Mouse (Mus musculus): ENCODE data around the gene Cish.
"Not testable (repeated sequence)": the region's sequence is repeated elsewhere in the genome, so short reads cannot be mapped to it uniquely, and the experiment has no call there.

Gene Cish

DNA sequence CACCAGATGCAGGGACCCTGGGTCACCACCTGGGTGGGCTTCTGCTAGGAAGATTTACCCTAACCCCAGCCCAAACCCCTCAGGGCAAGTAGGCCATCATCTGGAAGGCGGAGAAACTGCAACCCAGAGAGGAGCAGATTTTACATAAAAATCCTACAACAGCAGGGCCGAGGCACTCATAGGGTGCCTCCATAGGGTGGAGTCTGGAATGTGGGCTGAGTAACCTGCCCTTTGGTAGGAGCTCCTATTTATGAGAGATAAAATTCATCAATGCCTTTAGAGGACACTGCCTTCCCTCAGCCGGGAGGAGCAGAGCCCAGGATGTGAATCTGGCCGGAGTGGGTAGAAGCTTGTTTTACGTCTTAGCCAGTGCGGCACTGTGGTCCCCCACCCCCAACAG lies 3.0 kb downstream of the Cish start:
- no peak for DNase-seq (ENCODE audit: low read depth)

DNA sequence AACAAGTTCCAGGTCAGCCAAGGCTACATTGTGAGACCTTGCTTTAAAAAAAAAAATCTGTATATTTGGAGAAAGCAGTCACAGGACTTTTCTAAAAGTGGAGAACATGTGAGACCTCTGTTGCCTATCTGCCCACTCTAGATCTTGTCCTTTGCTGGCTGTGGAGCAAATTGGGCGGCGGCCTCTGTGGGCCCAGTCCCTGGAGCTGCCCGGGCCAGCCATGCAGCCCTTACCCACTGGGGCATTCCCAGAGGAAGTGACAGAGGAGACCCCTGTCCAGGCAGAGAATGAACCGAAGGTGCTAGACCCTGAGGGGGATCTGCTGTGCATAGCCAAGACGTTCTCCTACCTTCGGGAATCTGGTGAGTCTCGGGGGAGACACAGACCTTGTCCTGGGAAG lies 4.0 kb downstream of the Cish start:
- no peak for DNase-seq (ENCODE audit: low read depth)

DNA sequence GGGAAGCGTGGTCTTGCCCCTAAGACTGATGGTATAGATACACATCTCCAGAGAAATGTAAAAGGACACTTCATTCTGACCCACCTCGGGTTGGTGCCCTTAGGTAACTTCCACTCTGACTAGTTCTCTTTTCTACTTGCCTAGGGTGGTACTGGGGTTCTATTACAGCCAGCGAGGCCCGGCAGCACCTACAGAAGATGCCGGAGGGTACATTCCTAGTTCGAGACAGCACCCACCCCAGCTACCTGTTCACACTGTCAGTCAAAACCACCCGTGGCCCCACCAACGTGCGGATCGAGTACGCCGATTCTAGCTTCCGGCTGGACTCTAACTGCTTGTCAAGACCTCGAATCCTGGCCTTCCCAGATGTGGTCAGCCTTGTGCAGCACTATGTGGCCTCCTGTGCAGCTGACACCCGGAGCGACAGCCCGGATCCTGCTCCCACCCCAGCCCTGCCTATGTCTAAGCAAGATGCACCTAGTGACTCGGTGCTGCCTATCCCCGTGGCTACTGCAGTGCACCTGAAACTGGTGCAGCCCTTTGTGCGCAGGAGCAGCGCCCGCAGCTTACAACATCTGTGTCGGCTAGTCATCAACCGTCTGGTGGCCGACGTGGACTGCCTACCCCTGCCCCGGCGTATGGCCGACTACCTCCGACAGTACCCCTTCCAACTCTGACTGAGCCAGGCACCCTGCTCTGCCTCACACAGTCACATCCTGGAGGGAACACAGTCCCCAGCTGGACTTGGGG lies 4.6 kb downstream of the Cish start:
- no peak for DNase-seq (ENCODE audit: low read depth)

DNA sequence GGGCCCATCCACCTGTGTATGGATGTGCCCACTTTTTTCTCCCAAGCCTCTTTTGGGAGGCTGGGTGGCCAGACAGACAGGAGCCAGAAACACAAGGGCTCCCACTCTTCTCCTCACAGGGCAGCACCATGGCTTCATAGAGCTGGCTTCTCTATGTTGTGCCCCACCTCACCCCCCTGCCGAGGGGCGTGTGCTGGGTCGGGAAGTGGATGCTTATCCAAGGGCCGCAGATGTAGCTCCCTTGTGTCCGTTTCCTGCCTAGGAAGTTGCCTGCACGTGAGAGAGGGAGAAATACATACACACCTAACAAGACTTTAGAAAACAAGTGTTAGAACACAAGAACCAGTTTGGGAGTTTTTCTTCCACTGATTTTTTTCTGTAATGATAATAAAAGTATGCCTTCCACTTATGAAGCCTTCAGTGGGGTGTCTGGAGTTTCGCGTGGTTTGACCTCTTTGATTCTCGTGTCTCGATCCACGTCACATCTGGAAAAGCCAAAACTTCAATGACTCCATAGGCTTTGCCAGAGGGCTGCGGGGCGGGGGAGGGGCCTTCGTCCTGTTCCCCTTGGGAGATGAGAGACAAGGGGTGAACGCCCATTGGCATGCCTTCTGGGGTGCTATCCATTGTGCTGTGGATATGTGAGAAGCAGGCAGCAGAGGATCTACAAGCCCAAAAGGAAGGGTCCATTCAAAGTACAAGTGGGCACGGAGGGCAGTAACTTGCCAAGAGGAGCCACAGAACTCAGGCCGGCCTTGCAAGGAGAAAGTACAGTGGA lies 5.9 kb downstream of the Cish start:
- DNase-seq (ENCODE audit: low read depth): no peak

DNA sequence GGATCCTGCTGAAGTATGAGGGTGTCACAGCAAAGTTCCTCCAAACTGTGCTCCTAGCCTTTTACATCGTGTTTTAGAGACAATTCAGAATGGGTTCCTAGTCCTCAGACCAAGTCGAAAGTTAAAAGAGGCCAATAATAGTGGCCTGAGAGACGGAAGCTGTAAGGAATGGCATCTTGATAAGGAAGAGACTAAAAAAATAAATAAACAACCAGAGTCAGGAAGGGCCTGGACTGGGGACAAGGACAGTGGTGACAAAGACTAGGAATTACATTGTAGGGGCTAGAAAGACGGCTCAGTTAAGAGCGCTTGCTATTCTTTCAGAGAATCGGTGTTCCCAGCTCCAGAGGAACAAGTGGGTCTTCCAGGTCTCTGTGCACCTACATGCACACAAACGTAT lies 6.8 kb downstream of the Cish start:
- no peak for DNase-seq (ENCODE audit: low read depth)

DNA sequence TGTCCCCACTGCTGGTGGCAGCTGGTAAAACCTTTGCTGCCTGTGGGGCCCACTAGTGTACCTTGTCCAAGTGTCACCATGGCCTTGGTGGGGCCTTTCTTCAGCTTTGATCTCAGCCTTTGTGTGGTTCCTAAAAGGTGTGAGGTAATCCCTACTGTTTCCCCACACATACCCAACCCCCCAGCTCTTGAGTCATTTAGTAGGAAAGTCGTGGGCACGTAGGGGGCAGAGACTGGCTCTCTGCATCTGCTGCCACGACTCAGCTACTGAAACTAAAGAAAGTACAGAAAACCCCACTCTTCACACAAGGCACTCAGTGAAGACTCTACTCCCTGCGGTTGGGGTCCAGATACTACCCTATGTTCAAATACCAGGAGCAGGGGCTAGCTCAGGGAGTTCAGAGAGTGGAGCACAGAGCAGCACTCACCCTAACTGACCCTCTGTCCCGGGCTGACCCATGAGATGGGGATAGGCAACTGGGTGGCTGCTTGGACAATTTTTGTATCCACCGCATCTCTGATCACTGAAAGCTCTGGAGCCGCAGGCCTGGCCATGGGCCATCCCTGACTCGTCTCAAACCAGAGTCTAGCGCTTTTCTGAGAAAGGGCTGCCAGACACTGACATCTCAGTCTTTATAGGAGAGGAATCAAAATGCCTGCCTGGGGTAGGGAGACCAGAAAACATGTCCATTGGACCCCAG lies 7.4 kb downstream of the Cish start:
- DNase-seq (ENCODE audit: low read depth): peak; percentile 75

DNA sequence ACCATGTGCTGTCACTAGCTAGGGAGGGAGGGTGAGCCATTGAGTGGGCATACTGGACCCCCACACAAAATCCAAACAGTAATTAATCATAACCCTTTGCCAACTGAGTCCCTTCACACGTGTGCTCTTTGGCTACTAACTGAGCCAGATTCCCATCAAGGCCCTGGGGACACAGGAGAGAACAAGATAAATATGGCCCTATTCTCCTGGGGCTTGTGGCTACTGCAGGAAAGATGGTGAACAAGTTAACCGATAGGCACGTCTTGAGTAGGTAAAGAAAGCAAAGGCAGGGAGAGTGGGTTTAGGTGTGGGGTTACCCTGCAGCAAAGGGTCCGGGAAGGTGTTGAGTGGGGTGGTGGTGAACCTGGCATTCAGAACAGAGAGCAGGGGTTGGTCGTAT lies 8.1 kb downstream of the Cish start:
- DNase-seq (ENCODE audit: low read depth): no peak

DNA sequence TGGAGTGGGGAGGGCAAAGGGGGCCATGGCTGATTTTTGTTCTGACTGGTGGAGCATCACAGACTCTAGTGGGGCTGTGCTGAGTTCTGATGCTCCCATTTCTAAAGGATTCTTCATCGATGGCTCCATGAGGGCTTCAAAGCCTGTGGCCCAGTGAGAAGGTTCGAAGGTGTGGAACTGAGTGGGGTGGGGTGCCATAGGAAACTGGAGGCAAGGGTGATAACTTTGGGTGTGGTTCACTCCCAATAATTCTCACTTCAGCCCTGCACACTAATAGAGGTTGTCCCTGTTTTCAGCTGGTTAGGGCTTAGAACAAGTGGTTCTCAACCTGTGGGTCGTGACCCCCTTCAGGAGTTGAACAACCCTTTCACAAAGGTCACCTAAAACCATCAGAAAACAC lies 8.6 kb downstream of the Cish start:
- no peak for DNase-seq (ENCODE audit: low read depth)

DNA sequence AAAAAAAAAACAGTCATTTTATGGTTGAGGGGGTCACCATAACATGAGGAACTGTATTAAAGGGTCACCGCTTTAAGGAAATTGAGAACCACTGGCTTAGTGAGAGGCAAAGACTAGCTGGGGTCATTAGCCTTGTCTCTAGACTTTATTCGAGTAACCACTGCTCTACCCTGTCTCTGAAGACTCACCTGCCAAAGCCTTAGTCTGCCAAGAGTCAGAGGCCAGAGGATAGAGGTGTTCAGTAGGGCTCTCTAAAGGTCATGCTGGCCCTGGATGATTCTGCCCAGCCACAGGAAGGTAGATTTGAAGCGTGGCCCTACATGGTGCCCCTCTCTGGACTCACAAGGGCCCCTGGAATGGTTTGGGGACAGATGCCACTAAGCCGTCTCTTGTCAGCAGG lies 9.2 kb downstream of the Cish start:
- no peak for DNase-seq (ENCODE audit: low read depth)

DNA sequence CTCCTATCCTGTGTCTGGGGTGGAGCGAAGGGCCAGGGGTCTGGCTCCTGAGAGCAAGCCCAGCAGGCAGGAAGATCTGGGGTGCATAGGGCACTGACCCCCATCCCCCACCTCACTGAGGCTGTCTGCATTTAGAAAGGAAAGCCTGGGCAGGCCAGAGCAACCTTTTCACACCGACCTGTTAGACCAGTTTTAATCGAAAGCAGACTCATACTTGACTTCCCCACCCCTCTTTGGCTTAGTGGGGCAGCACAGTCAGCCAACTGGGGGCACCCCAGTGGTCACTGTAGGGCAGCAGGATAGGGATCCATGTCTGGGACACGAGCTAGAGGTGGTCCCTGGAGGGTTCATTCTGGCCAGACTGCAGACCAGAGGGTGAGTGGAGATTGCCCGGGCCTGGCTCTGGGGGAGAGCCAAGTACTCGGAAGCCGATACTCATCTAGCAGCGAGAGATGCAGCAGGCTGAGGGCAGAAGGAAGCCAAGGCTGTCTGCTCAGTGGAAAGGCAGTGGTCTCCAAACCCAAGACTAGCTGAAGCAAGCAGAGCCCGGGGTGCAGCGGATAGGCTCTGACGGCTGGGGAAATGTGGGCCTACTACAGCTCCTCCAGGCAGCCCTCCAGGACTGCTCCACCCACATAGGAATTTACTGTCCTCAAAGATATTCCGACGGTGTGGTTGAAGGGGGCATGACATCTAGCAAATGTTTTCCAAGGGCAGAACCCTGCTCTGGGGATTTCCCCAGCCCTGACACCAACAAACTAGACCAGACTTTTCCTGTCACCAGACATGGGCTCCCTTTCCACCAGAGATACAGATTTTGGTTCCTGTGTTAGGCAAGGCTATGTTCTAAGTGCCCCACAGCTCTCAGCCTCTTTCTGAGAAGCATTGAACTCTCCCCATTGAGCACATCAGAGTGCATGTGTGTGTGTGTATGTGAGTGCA lies 10.0 kb downstream of the Cish start:
- DNase-seq (ENCODE audit: low read depth): peak; percentile 59

DNA sequence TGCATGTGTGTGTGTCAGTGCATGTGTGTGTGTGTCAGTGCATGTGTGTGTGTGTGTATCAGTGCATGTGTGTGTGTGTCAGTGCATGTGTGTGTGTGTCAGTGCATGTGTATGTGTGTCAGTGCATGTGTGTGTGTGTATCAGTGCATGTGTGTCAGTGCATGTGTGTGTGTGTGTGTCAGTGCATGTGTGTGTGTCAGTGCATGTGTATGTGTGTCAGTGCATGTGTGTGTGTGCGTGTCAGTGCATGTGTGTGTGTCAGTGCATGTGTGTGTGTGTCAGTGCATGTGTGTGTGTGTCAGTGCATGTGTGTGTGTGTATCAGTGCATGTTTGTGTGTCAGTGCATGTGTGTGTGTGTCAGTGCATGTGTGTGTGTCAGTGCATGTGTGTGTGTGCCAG lies 10.8 kb downstream of the Cish start:
- not testable (repeated sequence) for DNase-seq (ENCODE audit: low read depth)

DNA sequence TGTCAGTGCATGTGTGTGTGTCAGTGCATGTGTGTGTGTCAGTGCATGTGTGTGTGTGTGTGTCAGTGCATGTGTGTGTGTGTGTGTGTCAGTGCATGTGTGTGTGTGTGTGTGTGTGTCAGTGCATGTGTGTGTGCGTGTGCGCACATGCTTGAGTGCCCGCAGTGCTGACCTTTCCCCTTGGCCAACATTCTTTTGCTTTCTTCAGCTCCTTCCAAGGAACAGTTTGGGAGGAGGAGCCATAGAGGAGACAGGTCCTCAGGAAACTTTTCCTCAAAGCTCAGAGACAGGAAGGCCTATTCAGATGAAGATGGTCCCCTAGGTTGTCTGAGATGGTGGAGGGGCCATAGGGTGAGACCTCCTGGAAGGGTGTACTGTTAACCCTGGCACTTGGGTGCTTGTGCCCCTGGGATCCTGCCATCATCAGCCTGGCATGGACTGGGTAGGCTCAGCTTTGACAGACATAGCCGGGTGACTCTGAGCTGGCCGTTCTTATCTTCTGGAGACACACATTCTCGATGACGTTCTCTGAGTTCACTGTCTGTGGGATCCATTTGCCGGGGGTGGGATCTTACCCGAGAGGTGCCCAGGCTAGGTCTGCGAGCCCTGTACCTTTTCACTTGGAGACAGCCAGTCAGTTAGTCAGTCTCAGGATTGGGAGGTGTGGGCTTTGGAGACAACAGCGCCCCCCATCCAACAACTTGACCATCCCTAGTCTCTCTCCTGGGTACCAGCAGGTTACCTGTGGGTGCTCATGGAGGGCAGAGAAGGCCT lies 11.5 kb downstream of the Cish start:
- DNase-seq (ENCODE audit: low read depth): no peak

DNA sequence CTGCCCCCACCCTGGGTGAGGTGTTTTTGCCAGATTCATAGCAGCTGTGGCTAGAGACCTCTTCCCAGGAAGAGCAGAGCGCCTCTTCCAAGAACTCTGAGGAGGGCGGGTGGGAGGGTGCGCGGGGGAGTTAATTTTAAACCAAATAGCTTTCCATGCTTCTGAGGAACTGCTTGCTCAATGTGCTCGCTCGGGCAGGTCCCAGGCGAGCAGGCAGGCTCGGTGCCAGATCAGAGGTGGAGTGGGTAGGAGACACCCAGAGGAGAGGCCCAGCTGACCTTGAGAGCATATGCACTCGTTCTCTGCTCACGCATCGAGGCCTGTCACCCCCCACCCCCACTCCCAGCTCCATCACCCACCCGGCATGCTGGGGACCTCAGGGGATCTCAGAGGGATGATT lies 12.1 kb downstream of the Cish start:
- peak; percentile 88 for DNase-seq (ENCODE audit: low read depth)

DNA sequence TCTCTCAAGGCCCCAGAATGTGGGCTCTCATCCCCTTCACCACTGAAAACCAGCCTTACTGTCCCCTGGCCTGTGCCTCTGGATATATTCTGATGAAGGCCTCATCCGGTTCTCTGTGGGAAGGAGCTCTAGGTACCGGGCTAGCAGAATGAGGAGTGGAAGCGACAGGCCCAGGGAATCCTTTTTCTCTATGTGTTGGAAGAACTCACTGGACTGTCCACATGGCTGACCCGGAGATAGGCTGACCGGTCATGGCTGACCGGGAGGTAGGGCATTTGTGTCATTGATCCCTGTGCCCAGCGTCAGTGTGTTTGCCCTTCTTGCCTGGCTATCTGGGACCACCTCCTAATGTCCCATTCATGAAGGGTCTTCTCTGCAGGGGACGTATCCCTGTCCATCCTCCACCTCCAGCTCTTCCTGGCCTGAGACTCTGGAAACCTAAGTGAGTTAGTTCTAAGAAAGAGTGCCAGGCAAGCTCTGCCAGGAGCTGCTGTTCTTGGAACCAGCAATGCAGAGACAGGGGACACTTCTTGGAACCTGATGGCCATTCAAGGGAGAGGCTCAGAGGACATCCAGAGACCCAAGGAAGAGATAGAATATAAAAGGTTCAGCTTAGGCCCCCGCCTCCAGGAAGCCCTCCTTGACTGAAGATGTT lies 12.6 kb downstream of the Cish start:
- DNase-seq (ENCODE audit: low read depth): no peak

DNA sequence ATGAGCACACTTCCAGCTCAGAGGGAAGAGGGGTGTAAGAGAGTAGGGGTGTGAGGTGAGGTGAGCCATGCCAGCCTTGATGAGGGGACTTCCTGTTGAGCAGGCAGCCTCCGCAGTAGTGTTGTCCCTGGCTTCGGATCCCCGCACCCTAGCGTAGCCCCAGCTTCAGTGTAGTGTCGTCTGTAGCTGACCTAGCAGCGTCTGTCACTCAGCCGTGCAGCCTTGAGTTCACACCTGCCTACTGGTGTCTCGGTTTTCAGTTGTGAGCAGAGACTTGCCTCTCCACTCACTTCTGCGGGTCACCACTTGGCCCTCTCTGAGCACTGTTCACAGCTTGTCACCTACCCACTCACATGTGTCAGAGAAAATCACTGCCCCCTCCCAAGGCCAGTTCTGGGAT lies 13.3 kb downstream of the Cish start:
- DNase-seq (ENCODE audit: low read depth): no peak

DNA sequence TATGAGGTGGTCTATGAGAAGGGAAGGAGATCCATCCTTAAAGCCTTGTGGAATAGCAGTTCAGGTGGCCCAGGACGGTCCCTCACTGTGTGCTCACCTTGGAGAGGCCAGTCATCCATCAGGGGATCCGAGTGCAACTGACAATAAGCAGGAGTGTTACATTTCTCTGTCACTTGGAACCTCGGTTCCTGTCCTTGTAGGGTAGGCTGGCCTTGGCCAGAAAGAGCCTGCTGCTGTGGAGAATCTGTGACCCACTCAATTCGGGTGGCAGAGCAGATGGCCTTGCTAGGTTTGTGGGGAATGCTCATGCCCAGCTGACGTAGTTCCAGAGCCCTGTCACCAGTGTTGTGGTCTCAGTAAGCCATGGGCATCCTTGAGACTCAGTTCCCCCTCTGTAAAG lies 13.8 kb downstream of the Cish start:
- DNase-seq (ENCODE audit: low read depth): no peak

DNA sequence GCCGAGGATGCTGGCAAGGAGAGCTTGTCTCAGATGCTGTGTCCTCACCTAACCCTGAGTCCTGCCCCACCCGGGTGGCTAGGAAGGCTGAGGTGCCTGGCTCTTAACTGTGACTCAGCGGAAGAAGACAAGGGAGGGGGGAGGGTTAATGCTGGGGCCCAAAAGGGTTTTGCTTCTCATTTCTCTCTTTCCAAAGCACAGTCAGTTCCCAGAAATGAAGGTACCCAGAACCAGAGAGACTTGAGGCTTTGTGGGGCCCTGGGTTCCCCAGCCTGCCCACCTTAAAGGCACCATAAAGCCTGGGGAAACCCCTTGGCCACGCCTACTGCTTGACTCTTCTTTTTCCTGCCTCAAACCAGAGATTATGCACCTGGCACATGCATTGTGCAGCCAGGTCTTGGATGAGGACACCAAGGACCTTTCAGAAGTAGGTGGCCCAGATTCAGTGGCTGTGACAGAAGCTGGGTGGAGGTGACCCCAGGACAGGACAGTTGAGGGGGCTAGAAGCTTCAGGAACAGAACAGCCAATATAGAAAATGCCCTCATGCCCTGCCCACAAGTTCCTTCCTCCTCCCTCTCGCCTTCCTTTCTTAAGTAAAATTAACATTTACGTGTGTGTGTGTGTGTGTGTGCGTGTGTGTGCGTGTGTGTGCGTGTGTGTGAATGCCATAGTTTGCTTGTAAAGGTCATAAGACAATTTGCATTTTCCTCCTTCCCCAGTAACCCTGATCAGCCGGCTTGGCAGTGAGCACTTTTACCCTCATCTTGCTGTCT lies 17.2 kb downstream of the Cish start:
- peak; percentile 59 for DNase-seq (ENCODE audit: low read depth)

DNA sequence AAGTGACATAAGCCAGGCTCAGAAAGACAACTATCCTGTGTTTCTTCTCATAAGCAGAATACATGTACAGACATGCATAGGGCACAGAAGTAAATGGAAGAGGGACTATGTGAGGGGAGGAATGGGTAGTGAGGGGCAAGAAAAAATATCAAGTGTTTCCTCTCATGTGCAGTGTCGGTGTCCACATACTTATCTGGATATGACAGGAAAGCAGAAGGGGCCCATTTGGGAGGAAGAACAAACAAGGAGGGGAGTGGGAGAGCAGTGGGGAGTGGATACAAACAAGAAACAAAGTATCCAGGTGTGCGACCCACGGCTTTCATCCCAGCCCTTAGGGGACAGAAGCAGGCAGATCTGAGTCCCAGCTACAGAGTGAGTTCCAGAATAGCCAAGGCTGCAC lies 18.1 kb downstream of the Cish start:
- no peak for DNase-seq (ENCODE audit: low read depth)

DNA sequence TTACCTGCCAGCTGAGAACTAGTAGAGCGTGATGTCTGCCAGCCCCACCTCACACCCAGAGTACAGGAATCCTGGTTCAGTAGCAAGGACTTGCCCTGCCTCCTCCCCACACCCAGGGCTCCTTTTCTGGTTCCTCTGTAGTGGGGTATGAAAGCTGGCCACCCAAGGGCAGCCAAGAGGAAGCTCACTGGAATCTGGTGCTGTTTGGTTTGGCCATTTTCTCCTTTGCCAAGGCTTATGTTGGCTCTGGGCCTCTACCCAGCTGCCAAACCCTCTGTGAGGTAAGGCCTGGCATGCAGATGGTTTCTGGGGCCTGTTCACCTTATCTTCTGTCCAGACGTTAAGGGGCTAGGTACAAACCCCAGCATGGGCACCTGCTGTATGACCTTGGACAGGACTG lies 20.0 kb downstream of the Cish start:
- peak; percentile 40 for DNase-seq (ENCODE audit: low read depth)
